Mouse (Mus musculus) CD4-positive, CD25-positive, alpha-beta regulatory T cell (primary cell): Measurements from ENCODE around the gene Sohlh2. TPM values are rescaled to one million over a fixed set of nuclear protein-coding genes. Genes with fewer than 3 reads are reported as not detected.

ENCODE experiments used
- polyA plus RNA-seq: library from polyadenylated mRNA; unstranded; fragments of 100-300 nt; shearing (Covaris generic); gene quantifications from one replicate; pipeline ENCODE4 v1.2.1, GENCODE M21; 2017

Gene Sohlh2
- not detected for polyA plus RNA-seq

DNA sequence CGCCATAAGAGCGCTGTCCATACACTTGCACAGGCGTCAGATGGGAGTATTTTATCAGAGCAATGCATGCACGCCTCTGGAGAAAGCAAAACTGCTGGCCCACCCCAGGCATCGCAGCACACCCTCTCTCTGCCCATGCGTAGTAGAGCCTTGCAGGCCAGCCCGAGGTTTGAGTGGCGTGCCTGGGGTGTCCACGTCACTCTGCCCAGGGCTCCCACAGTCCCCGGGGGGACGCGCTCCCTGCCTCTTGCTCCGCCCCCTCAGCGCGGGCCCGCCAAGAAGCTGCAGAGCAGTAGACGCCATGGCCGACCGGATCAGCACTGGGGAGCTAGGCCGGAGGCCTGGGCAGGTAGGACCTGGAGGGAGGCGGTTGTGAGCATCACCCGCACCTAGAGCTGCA is at the start of gene Sohlh2:
Sohlh2 (plus strand) TSS at position 263 of the 400 bp plus-strand sequence.

DNA sequence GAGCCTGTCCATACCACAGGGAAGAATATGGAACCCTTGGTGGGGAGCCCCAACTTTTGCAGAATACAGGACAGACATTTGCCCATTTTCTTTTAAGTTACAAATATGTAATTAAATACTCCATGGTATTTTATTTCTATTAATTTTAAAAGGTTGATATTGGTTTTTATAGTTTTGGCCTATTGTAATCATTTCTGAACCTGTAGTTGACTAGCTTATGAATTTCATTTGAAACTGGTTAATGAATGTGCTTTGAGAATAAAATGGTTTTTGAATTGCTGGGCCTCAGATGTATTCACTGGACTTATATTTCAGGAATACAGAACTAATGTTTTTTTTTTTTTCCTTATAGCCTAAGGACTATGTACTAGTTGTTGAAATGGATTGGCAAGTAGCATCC is 44.8 kb upstream of the Sohlh2 start, which contains the start of gene Ccdc169:
Ccdc169 (plus strand) TSS at position 301 of the 400 bp plus-strand sequence.

DNA sequence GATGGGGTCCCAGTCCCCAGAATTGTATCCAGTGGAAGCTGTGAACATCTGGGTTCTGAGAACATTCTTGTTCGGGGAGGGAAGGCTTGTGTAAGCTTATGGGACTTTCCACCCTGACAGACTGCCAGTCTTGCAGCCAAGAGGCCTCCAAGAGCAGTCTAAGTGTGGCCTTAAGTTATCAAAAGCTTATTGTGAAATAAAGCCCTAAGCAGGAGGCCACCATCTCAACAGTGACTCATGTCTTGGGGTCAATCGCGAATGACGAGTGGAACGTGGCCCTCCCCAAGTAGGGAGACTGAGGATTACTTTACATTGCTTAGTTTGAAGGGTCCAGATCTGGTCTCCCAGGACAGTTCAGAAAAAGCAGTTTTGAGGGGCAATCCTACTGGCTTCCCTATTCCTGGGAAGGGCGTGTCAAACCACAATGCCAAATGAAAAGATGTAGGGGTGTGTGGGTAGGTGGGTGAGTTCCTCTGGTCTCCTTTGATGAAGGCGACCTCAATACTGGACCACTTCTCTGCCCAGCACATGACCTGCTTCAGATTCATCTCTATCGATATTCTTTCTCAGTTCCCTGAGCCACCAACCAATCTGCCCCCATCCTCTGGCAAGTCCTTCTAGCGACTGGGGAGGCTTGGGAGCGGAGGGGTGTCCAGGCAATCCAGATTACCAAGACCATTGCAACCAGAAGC is 60.0 kb downstream of the Sohlh2 start, which contains the start of gene Dclk1:
Dclk1 (plus strand) TSS at position 635 of the 692 bp plus-strand sequence.

Other genes with a start within 250 kb of the Sohlh2 start
- gene Ccna1, start 126.5 kb upstream of the Sohlh2 start, polyA plus RNA-seq: not detected
- 29.9 TPM for gene Spg20, start 69.9 kb upstream of the Sohlh2 start, polyA plus RNA-seq
- gene Ccdc169, start 44.7 kb upstream of the Sohlh2 start, polyA plus RNA-seq: not detected
- gene Dclk1, start 60.3 kb downstream of the Sohlh2 start, polyA plus RNA-seq: 0.10 TPM